Mouse (Mus musculus) brain, embryonic 14.5 days (tissue): ENCODE results near the gene Tent4b.

Experiments
- CTCF ChIP-seq: fragments of 200-500 bp; IDR thresholded peaks from 2 replicates; pipeline ENCODE4 v1.5.1; 2012; ENCODE audit warnings: inconsistent platforms, mild to moderate bottlenecking, moderate library complexity, borderline replicate concordance; ENCODE audit not compliant: insufficient read depth, insufficient read length; ENCODE audit errors: extremely low read depth
- POLR2A ChIP-seq: fragments of 200-500 bp; IDR thresholded peaks from 2 replicates; pipeline ENCODE4 v1.6.1; 2012; ENCODE audit warnings: mild to moderate bottlenecking, inconsistent platforms, borderline replicate concordance; ENCODE audit not compliant: poor library complexity, insufficient read depth, insufficient read length, severe bottlenecking; ENCODE audit errors: extremely low read depth

- TF ChIP-seq POLR2A (no peak), CTCF (no peak)
Observed at GRCm38 (mm10) chr8:88228800-88229199, 29.8 kb downstream of the Tent4b start.
